Mouse (Mus musculus) spleen, adult 12 weeks (tissue): ENCODE measurements around the gene Morn4.
"Not testable (repeated sequence)": the region's sequence is repeated elsewhere in the genome, so short reads cannot be mapped to it uniquely, and the experiment has no call there.

Experiments used
- DNase-seq: peaks from one replicate; pipeline ENCODE4 v3.0.0; 2022; ENCODE audit warnings: low spot score

The Morn4 gene

GRCm38 (mm10) chr19:42085690-42086089, 467 bp downstream of the Morn4 start:
- no peak for DNase-seq

- DNase-seq = not testable (repeated sequence)
Measured at GRCm38 (mm10) chr19:42081613-42082012, 4.5 kb downstream of the Morn4 start.

GRCm38 (mm10) chr19:42080469-42080868, 5.7 kb downstream of the Morn4 start:
- DNase-seq = no peak

- DNase-seq = no peak
Measured at GRCm38 (mm10) chr19:42079950-42080349, 6.2 kb downstream of the Morn4 start.

- no peak for DNase-seq
Measured at GRCm38 (mm10) chr19:42079006-42079405, 7.2 kb downstream of the Morn4 start.

- DNase-seq = no peak
Measured at GRCm38 (mm10) chr19:42078566-42078965, 7.6 kb downstream of the Morn4 start.

- DNase-seq = no peak
Measured at GRCm38 (mm10) chr19:42075992-42076391, 10.2 kb downstream of the Morn4 start.

GRCm38 (mm10) chr19:42075051-42075450, 11.1 kb downstream of the Morn4 start:
- DNase-seq = no peak

- DNase-seq = no peak
Measured at GRCm38 (mm10) chr19:42072802-42073201, 13.4 kb downstream of the Morn4 start.

- no peak for DNase-seq
Measured at GRCm38 (mm10) chr19:42071886-42072608, 14.1 kb downstream of the Morn4 start.

- DNase-seq = no peak
Measured at GRCm38 (mm10) chr19:42071221-42071620, 14.9 kb downstream of the Morn4 start.

- no peak for DNase-seq
Measured at GRCm38 (mm10) chr19:42069241-42069525, 17.0 kb downstream of the Morn4 start.

GRCm38 (mm10) chr19:42068441-42069240, 17.5 kb downstream of the Morn4 start:
- no peak for DNase-seq

- no peak for DNase-seq
Measured at GRCm38 (mm10) chr19:42061443-42061842, 24.7 kb downstream of the Morn4 start.

GRCm38 (mm10) chr19:42058426-42058825, 27.7 kb downstream of the Morn4 start:
- DNase-seq = no peak

GRCm38 (mm10) chr19:42056719-42057409, 29.3 kb downstream of the Morn4 start:
- no peak for DNase-seq

- DNase-seq = no peak
Measured at GRCm38 (mm10) chr19:42055881-42056280, 30.3 kb downstream of the Morn4 start.

GRCm38 (mm10) chr19:42054255-42054654, 31.9 kb downstream of the Morn4 start:
- no peak for DNase-seq

- no peak for DNase-seq
Measured at GRCm38 (mm10) chr19:42051948-42052347, 34.2 kb downstream of the Morn4 start, which contains the start of gene 4933411K16Rik. TSS of gene 4933411K16Rik (plus strand) at chr19:42052248.

GRCm38 (mm10) chr19:42051351-42051750, 34.8 kb downstream of the Morn4 start:
- DNase-seq = no peak

GRCm38 (mm10) chr19:42050251-42050650, 35.9 kb downstream of the Morn4 start:
- no peak for DNase-seq

GRCm38 (mm10) chr19:42045269-42046102, 40.7 kb downstream of the Morn4 start, which contains the start of gene Hoga1:
TSS of gene Hoga1 (plus strand) at chr19:42045610.
- DNase-seq = no peak
